Mouse (Mus musculus): Measurements from ENCODE around the gene Mfap2.
A peak's percentile ranks its signal among the peaks of the same experiment; 100 is the strongest.

- TF ChIP-seq CTCF (IDR thresholded peaks at IDR 0.05; ENCODE audit: control insufficient read depth, insufficient read depth, insufficient replicate concordance, low read depth, low read length) (0 out of 2 replicates have a peak, but pooled peaks have one; percentile 8), POLR2A (IDR thresholded peaks at IDR 0.05; ENCODE audit: control insufficient read depth, low read depth, low read length) (peak; percentile 51; the same call in 1 of the 2 replicates)
Observed at GRCm38 (mm10) chr4:140986711-140987395, 23.4 kb upstream of the Mfap2 start, which contains the start of gene Atp13a2.
